Mouse (Mus musculus): Measurements from ENCODE around the gene Tmem218. TPM values are rescaled to one million over a fixed set of nuclear protein-coding genes. Genes with fewer than 3 reads are reported as not detected.

The Tmem218 gene
- total and polyA plus RNA-seq, 2 experiments from 2014 or later, result 6.3 to 11.4 TPM

GRCm38 (mm10) chr9:37245810-37246209 is 37.8 kb downstream of the Tmem218 start:
- Histone ChIP-seq H3K9ac (replicated peaks; ENCODE audit: low read length) (no peak overlapping the region), H3K9me3 (ENCODE audit: low read length) (no peaks in the 10 kb centered on the region), H3K36me3 (ENCODE audit: insufficient read depth, low read length) (no peaks in the 10 kb centered on the region), H3K27me3 (ENCODE audit: insufficient read depth, low read length) (no peaks in the 10 kb centered on the region), H3K4me1 (ENCODE audit: insufficient read depth, low read length) (no peaks in the 10 kb centered on the region), H3K4me3 (ENCODE audit: low read length) (no peak overlapping the region), H3K4me2 (ENCODE audit: low read depth, low read length) (no peak overlapping the region), H3K27ac (no peak overlapping the region)
- no peak for ATAC-seq
- WGBS, result 93% methylated on average over 1 of the region's 1 CpGs
- DNase-seq (ENCODE audit: low spot score), result no peak
- no peak for TF ChIP-seq CTCF (IDR thresholded peaks at IDR 0.05; ENCODE audit: low read depth)

- Histone ChIP-seq H3K27me3 (ENCODE audit: insufficient read depth, low read length) (no peaks in the 10 kb centered on the region), H3K27ac (0 out of 2 replicates have a peak overlapping the region, but pooled peaks have one; percentile 62), H3K9me3 (ENCODE audit: low read length) (no peaks in the 10 kb centered on the region), H3K36me3 (ENCODE audit: insufficient read depth, low read length) (no peaks in the 10 kb centered on the region), H3K4me1 (ENCODE audit: insufficient read depth, low read length) (no peaks in the 10 kb centered on the region), H3K4me2 (ENCODE audit: low read depth, low read length) (no peak overlapping the region), H3K4me3 (ENCODE audit: low read length) (no peak overlapping the region), H3K9ac (replicated peaks; ENCODE audit: low read length) (no peak overlapping the region)
- DNase-seq (ENCODE audit: low spot score) (no peak), ATAC-seq (no peak)
- TF ChIP-seq CTCF (IDR thresholded peaks at IDR 0.05; ENCODE audit: low read depth), result no peak
Measured at GRCm38 (mm10) chr9:37247429-37247828, 39.4 kb downstream of the Tmem218 start.

- peak; percentile 41 for TF ChIP-seq CTCF (IDR thresholded peaks at IDR 0.05; ENCODE audit: low read depth)
- no peak overlapping the region for H3K4me3 ChIP-seq (ENCODE audit: low read length)
- H3K9me3 ChIP-seq (ENCODE audit: low read length), result no peaks in the 10 kb centered on the region
- no peaks in the 10 kb centered on the region for H3K27me3 ChIP-seq (ENCODE audit: insufficient read depth, low read length)
- H3K36me3 ChIP-seq (ENCODE audit: insufficient read depth, low read length), result no peaks in the 10 kb centered on the region
- peak; percentile 73 for ATAC-seq
- no peaks in the 10 kb centered on the region for H3K4me1 ChIP-seq (ENCODE audit: insufficient read depth, low read length)
- peak; percentile 70 for DNase-seq (ENCODE audit: low spot score)
- H3K4me2 ChIP-seq (ENCODE audit: low read depth, low read length), result no peak overlapping the region
- H3K27ac ChIP-seq, result peak overlapping the region; percentile 62
- H3K9ac ChIP-seq (replicated peaks; ENCODE audit: low read length), result no peak overlapping the region
- 47% methylated on average over 3 of the region's 3 CpGs for WGBS
Measured at GRCm38 (mm10) chr9:37248381-37248906, 40.4 kb downstream of the Tmem218 start.

GRCm38 (mm10) chr9:37249976-37250375 is 42.0 kb downstream of the Tmem218 start:
- Histone ChIP-seq H3K27me3 (ENCODE audit: insufficient read depth, low read length) (0 out of 2 replicates have a peak, but pooled peaks cover 3% of the 10 kb centered on the region), H3K36me3 (ENCODE audit: insufficient read depth, low read length) (no peaks in the 10 kb centered on the region), H3K27ac (no peak overlapping the region), H3K4me3 (ENCODE audit: low read length) (no peak overlapping the region), H3K9me3 (ENCODE audit: low read length) (no peaks in the 10 kb centered on the region), H3K9ac (replicated peaks; ENCODE audit: low read length) (no peak overlapping the region), H3K4me1 (ENCODE audit: insufficient read depth, low read length) (no peaks in the 10 kb centered on the region), H3K4me2 (ENCODE audit: low read depth, low read length) (no peak overlapping the region)
- ATAC-seq, result no peak
- no peak for TF ChIP-seq CTCF (IDR thresholded peaks at IDR 0.05; ENCODE audit: low read depth)
- DNase-seq (ENCODE audit: low spot score), result no peak
- WGBS, result 87% methylated on average over 3 of the region's 3 CpGs

GRCm38 (mm10) chr9:37250631-37251030 is 42.6 kb downstream of the Tmem218 start:
- no peak for ATAC-seq
- DNase-seq (ENCODE audit: low spot score), result no peak
- H3K4me2 ChIP-seq (ENCODE audit: low read depth, low read length), result no peak overlapping the region
- no peak overlapping the region for H3K4me3 ChIP-seq (ENCODE audit: low read length)
- no peaks in the 10 kb centered on the region for H3K36me3 ChIP-seq (ENCODE audit: insufficient read depth, low read length)
- H3K9ac ChIP-seq (replicated peaks; ENCODE audit: low read length), result no peak overlapping the region
- H3K27ac ChIP-seq, result no peak overlapping the region
- H3K9me3 ChIP-seq (ENCODE audit: low read length), result no peaks in the 10 kb centered on the region
- TF ChIP-seq CTCF (IDR thresholded peaks at IDR 0.05; ENCODE audit: low read depth), result no peak
- no peaks in the 10 kb centered on the region for H3K4me1 ChIP-seq (ENCODE audit: insufficient read depth, low read length)
- H3K27me3 ChIP-seq (ENCODE audit: insufficient read depth, low read length), result 0 out of 2 replicates have a peak, but pooled peaks cover 3% of the 10 kb centered on the region
- 89% methylated on average over 6 of the region's 6 CpGs for WGBS

GRCm38 (mm10) chr9:37254531-37255110 is 46.6 kb downstream of the Tmem218 start:
- 29% methylated on average over 6 of the region's 6 CpGs for whole genome bisulfite sequencing
- H3K9ac ChIP-seq (replicated peaks; ENCODE audit: low read length), result peak overlapping the region; percentile 42; the same call in 1 of the 2 replicates
- H3K27me3 ChIP-seq (ENCODE audit: insufficient read depth, low read length), result 0 out of 2 replicates have a peak, but pooled peaks cover 3% of the 10 kb centered on the region
- no peak overlapping the region for H3K27ac ChIP-seq
- no peaks in the 10 kb centered on the region for H3K9me3 ChIP-seq (ENCODE audit: low read length)
- peak overlapping the region; percentile 82 for H3K4me2 ChIP-seq (ENCODE audit: low read depth, low read length)
- TF ChIP-seq CTCF (IDR thresholded peaks at IDR 0.05; ENCODE audit: low read depth), result no peak
- ATAC-seq (0 out of 2 replicates have a peak, but pooled peaks have one; percentile 14), DNase-seq (ENCODE audit: low spot score) (no peak)
- H3K4me3 ChIP-seq (ENCODE audit: low read length), result peak overlapping the region; percentile 41
- no peaks in the 10 kb centered on the region for H3K36me3 ChIP-seq (ENCODE audit: insufficient read depth, low read length)
- no peaks in the 10 kb centered on the region for H3K4me1 ChIP-seq (ENCODE audit: insufficient read depth, low read length)
